Mouse (Mus musculus): ENCODE measurements around the gene Rgs18.

Gene Rgs18

GRCm38 (mm10) chr1:144775331-144775730 is at the start of gene Rgs18:
Rgs18 (minus strand) TSS chr1:144775435.
- CTCF ChIA-PET: interaction anchor here (0.7 kb wide), 1 partner anchor 106 kb away, joined by 3 read pairs; no protein-coding TSS in a partner anchor

DNA sequence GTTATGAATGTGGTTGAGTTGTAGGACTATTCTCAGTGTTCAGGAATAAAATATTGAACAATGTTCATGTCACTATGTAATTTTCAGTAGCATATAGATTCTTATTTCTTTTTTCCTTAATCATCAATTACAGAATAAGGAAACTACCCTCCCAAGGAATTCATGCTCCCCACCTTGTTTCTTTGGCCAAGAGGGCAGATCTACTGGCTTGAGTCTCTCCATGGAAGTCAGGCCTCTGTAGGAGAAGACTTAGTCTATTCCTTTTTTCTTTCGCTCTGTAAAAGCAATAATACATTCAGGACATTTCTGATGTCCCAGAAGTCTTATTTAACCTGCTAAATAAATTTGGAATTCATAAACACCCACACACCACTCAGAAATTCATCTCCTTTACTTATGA is 841 bp downstream of the Rgs18 start:
- CTCF ChIA-PET: interaction anchor here (0.6 kb wide), 1 partner anchor 8 kb away, joined by 4 read pairs; no protein-coding TSS in a partner anchor

GRCm38 (mm10) chr1:144766218-144766617 is 9.0 kb downstream of the Rgs18 start:
- CTCF ChIA-PET: no interaction called here

DNA sequence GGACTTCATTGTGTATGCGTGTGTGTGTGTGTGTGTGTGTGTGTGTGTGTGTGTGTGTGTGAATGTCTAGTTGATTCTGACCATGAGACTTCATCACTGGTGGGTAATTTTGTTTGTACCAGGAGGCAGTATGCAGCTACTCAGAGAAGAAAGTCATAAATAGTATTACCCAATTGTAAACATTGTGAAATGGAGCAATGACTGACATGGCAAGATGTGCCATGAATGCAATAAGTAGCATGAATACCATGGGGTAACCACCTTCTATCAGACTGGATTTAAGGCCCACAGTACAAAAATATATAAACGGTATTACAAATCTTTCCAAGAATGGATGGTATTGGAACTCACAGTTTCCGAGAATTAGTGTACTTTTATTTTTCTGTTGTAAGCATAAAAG is 14.4 kb downstream of the Rgs18 start:
- CTCF ChIA-PET: no interaction called here

- CTCF ChIA-PET: no interaction called here
Observed at GRCm38 (mm10) chr1:144750763-144751162, 24.5 kb downstream of the Rgs18 start.

GRCm38 (mm10) chr1:144746182-144746581 is 29.1 kb downstream of the Rgs18 start:
- CTCF ChIA-PET: no interaction called here

- CTCF ChIA-PET: no interaction called here
Observed at GRCm38 (mm10) chr1:144737739-144738138, 37.5 kb downstream of the Rgs18 start.

DNA sequence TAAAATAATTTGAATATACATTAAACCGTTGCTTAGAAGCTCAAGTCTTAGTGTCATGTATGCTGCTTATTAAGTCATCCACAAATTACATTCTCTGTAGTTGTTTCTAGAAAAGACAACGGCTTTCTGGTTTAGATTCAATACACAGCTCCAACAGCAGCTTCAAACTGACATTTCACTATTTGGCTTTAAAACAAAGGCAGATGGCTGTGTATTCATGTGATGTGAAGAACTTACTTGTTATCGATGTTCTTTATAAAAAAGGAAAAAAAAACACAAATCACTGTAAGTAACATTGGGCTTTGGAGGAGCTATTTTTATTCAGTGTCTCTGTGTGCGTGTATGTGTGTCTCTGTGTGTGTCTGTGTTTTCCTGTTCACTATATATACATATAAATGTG is 54.5 kb downstream of the Rgs18 start:
- CTCF ChIA-PET: no interaction called here

GRCm38 (mm10) chr1:144704373-144704772 is 70.9 kb downstream of the Rgs18 start:
- CTCF ChIA-PET: no interaction called here

Measured in spleen, embryonic (tissue).